Mouse (Mus musculus): ENCODE results near the gene Kctd11.
A peak's percentile ranks its signal among the peaks of the same experiment; 100 is the strongest.

Gene Kctd11

GRCm38 (mm10) chr11:69912716-69913530 lies 31.7 kb upstream of the Kctd11 start:
- DNase-seq (ENCODE audit: low spot score in 2 of 2), result no peak

DNA sequence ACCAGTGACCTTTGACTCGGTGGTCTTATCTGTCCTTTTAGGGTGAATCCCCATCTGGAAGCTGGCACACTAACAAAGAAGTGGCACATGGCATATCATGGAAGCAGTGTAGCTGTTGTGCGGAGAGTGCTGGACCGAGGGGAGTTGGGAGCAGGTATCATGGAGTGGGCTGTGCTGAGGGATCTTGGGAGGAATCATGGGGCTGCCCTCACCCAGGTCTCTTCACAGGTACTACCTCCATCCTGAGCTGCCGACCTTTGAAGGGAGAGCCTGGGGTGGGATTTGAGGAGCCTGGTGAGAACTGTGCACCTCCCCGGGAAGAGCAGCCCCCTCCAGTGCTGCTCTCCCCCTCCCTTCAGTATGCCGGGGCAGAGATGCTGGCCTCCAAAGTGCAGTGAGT lies 30.5 kb upstream of the Kctd11 start:
- DNase-seq (ENCODE audit: low spot score in 2 of 2), result no peak

DNA sequence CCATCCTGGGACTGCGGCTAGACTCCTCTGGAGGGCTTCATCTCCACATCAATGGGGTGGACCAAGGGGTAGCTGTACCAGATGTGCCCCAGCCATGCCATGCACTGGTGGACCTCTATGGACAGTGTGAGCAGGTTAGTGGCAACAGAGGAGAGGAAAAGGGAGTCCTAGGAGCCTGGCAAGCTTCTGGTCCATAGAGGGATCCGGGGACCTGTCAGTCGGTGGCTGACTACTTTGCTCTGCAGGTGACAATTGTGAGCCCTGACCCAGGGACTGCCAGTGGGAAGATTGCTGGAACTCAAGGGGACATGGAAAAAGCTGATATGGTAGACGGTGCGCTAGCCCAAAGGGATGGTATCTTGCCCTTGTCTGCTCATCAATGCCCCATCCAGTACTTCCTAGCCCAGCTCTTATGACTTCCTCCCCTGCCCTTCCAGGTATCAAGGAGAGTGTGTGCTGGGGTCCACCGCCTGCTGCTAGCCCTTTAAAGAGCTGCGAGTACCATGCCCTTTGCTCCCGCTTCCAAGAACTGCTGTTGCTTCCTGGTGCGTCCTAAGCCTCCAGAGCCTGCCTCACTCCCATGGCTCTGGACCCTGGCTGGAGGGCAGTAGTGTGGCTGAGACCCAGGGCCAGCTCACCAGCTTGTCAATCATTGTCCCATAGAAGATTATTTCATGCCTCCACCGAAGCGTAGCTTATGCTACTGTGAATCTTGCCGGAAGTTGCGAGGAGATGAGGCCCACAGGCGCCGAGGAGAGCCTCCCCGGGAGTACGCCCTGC lies 29.8 kb upstream of the Kctd11 start:
- no peak for DNase-seq (ENCODE audit: low spot score in 2 of 2)

DNA sequence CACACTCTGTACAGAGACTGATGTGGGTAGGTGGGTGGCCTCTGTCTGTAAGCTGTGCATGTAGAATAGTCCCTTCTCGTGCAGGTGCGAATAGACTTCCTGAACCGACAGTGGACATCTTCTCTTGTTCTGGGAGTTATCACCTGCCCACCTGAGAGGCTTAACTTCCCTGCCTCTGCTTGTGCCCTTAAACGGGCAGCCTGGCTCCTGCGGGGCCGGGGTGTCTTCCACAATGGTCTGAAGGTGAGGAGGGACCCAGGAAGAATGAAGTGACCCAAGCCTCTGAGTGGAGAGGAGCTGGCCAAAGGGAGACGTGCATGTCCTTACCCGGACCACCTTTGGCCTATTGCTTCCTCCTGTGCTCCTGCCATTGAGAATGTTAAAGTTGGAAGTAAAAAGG lies 29.0 kb upstream of the Kctd11 start:
- no peak for DNase-seq (ENCODE audit: low spot score in 2 of 2)

DNA sequence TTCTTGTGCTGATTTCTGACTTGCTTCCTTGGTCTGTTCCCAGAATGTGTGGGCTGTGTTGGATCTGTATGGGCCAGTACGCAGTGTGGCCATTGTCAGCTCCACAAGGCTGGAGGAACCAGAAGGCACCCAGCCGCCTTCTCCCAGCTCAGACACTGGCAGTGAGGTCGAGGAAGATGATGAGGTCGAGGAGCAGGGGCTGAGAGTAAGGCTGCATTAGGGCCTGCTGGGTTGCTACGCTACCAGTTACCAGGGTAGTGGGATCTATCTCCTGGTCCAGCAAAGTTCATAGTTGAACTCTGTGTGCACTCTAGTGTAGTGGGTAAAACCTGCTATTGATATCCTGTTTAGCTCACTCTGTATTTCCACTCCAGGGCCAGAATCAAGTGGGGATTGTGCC lies 28.0 kb upstream of the Kctd11 start:
- DNase-seq (ENCODE audit: low spot score in 2 of 2), result no peak

DNA sequence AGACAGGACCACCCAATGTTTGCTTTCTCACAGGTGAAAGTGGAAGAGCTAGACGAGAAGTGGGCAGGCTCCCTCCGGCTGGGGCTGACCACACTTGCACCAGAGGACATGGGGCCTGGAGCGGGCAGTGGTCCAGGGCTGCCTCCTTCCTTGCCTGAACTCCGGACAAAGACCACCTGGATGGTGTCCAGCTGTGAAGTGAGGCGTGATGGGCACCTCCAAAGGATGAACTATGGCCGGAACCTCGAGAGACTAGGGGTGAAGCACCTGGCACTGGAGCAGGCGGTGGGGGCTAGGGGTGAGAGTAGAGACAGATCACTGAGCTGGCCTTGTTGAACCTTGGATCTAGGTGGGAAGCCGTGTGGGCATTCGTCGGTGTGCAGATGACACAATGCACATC lies 27.4 kb upstream of the Kctd11 start:
- DNase-seq (ENCODE audit: low spot score in 2 of 2), result no peak

DNA sequence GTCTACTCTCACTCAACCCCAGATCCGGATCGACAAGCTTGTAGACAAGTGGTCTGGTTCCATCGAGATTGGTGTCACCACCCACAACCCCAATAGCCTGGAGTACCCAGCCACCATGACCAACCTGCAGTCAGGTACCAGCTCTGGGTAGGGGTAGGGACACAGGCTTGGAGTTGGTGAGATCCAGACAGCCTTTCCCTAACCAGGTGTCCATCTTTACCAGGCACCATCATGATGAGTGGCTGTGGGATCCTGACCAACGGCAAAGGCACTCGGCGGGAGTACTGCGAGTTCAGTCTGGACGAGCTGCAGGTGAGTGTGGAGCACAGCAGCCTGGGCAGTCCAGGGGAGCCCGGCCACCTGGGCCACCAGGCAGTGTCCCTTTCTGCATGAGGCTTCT lies 23.1 kb upstream of the Kctd11 start:
- DNase-seq (ENCODE audit: low spot score in 2 of 2), result no peak

- DNase-seq (ENCODE audit: low spot score in 2 of 2), result no peak
Measured at GRCm38 (mm10) chr11:69902972-69903371, 21.8 kb upstream of the Kctd11 start.

DNA sequence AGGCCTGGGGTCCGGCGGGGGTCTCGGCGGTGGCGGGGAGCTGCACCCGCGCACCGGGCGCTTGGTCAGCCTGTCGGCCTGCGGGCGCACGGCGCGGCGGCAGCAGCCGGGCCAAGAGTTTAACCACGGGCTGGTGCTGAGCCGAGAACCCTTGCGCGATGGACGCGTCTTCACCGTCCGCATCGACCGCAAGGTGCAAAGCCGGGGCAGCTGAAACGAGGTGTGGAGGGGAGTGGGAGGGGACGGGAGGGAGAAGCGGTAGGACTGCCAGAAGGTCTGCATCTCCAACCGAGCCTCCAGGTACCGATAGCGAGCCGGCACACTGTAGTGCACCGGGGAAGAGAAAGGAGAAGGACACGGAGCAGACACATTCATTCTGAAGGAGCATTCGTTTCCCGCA lies 20.8 kb upstream of the Kctd11 start:
- DNase-seq (ENCODE audit: low spot score in 2 of 2), result no peak

DNA sequence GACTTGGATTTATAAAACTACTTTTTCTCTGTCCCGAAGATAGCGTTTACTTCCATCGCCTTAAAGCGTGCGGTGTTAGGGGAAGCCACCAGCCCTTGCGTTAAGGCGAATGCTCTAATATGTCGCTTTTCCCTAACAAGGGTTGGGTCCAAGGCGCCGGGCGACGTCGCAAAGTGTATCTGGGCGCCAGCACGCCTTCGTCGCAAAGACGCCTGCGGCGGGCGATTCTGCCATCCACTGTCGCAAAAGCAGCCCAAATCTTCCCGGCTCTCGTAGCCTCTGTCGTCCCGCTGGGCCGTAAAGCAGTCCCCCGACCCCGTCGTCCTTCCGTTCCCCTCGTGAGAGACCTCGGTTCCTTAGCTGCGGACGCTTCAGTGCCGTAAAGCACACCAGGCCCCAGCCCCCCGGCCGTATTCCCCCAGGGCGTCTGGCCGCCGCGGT lies 20.2 kb upstream of the Kctd11 start:
- DNase-seq (ENCODE audit: low spot score in 2 of 2), result peak; percentile 95

DNA sequence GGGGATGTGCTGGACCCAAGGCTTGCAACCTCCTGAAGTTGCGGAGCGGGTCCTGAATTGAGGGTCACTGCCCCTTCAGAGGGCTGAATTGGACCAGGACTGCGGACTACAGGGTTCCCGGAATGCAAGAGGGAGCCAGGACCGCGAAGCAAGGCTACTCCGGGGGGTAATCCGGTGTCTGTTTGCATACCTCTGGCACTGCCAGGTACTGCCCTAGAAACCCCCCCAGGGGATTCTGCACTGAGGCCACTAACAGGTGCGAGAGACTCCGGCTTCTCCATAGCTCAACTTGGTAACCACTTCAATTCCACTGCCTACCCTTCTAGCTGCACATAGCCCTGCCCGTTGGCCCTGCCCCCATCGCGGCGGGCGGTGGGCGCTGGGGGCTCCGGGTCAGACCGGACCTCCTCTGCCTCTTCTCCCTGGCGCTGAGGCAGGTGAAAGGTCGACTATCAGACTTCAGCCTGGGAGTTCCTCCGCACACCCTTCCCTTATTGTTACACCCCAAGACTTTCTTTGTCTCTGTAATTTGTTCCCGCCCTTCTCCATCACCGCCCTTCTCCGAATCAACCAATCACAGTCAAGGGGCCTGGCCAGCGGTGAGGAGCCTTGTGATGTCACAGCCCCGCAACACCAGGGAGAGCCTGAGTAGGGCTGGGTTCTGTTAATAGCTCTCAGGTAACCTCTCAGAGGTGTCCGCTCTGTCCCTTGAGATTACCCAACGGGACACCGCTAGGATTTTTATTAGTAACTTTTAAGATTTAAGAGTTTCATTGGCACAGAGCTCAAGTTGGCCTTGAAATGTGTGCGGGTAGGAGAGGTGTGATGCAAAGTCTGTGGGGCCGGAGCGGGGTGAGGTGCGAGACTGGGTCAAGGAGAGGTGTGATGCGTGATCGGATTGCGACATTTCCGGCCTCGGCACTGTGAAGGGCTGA lies 19.5 kb upstream of the Kctd11 start, which contains the start of the genes 2810408A11Rik and Neurl4:
TSS of gene 2810408A11Rik (minus strand) at position 517 of the 935 bp plus-strand sequence.
TSS of gene Neurl4 (plus strand) at position 602 of the 935 bp plus-strand sequence.
- peak; percentile 94 to 95 for DNase-seq (ENCODE audit: low spot score in 2 of 2)

GRCm38 (mm10) chr11:69899870-69900269 lies 18.7 kb upstream of the Kctd11 start:
- no peak for DNase-seq (ENCODE audit: low spot score in 2 of 2)

DNA sequence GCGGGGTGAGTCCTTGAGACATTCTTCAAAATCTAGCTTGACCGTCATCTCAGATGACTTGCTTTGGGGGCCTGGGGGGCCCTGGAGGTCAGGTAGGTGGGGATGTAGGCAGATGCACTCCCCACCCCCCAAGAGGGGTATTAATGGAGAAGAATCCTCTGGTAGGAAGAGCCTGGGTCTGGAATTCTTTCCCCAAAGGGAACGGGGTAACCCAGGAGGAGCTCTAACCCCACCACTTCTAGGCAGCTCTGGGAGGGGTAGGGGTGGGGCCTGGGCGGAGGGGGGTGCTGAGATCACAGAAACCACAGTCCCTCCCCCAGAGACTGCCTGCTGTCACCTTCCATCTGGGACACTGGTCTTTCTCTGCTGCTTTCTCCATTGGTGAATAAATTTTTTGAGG lies 14.1 kb upstream of the Kctd11 start, which contains the start of gene Acap1:
TSS of gene Acap1 (minus strand) at position 249 of the 400 bp plus-strand sequence.
- DNase-seq (ENCODE audit: low spot score in 2 of 2), result peak; percentile 70 to 74

DNA sequence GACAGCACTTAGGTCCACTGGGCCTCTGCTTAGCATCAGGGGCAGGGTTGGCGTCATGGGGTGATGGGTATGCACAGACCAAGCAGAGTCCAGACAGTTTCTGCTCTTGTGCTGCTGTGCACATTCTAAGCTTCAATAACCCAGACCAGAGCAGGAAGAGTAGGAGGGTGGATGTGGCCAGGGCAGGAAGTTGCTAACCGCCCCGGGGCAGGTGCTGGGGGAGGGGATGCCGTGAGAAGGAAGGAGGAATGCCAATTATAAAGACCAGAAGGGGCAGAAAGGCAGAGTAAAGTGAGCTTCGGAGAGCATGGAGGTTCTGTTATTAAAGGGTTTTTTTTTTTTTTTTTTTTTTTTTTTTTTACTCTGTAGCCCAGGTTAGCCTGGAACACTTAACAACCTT lies 13.5 kb upstream of the Kctd11 start:
- peak; percentile 92 for DNase-seq (ENCODE audit: low spot score in 2 of 2)

GRCm38 (mm10) chr11:69891482-69891881 lies 10.3 kb upstream of the Kctd11 start:
- peak in 1 of 2 experiments; percentile 45 for DNase-seq (ENCODE audit: low spot score in 2 of 2)

DNA sequence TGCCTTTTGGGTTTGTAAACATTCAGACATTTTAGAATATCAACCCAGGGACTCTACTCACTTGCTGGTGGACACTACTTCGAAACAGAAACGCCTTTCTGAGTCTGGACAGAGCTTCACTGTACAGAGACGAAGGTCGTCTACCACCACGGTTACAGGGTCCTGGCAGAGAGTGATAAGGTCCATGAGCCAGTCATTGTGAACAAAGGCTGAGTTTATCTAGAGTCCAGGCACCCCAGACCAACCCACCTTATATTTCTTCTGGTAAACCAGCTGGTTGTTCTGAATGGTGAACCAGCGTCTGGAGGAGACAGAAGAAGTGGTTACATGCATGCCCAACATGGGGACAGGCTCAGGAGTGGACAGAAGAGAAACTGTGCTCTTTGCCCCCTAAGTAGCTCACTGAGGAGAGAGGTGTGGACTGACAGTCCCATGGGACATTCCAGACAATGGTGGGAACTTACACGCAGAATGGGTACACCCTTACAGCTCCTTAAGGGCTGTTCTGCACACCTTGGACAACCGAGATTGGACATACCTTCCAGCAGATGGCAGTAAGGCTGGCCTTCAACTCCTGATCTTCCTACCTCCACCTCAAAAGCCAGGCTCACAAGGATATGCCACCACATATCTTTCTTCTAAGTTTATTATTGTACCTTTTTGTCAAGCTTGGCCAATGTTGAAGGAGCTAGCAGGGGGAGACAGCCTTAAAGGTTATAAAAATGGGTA lies 5.9 kb upstream of the Kctd11 start:
- no peak for DNase-seq (ENCODE audit: low spot score in 2 of 2)

DNA sequence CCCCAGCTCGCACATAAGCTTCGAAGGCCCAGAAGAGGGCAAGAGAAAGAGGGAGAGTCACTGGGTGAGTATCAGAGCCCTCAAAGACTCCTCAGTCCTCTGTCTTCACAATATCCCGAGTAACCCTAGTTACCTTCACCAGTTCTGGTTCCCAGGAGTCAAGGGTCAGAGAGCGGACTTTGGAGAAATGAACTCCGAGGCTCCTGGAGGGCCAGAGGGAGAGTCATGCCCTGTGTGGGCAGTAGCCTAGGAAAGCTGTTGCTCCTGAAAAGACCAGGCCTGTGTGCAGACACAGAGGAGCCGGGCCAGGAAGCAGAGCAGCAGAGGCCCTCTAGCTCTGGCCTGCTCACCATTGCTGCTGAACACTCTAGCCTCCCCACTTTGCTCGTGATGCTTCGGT lies 3.5 kb upstream of the Kctd11 start:
- no peak for DNase-seq (ENCODE audit: low spot score in 2 of 2)

DNA sequence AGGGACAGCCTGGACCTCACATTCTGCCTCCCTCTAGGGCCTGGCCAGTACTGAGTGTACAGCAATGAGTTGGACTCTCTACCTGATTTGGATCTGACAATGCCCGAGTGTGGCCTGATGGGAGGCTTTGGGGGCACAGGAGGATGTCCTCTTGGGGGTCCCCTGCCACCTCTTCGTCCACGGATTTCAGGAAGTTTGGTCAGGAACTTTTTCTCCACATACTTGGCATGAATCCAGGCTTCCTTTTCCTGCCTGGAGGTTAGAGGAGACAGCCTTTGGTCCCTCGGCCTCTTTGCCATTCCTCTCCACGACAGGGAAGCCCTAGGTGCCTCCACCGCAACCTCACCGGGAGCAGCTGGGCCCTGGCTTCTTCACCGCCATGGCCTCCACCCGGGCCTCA lies 3.0 kb upstream of the Kctd11 start:
- no peak for DNase-seq (ENCODE audit: low spot score in 2 of 2)

GRCm38 (mm10) chr11:69883527-69884151 lies 2.4 kb upstream of the Kctd11 start:
- no peak for DNase-seq (ENCODE audit: low spot score in 2 of 2)

DNA sequence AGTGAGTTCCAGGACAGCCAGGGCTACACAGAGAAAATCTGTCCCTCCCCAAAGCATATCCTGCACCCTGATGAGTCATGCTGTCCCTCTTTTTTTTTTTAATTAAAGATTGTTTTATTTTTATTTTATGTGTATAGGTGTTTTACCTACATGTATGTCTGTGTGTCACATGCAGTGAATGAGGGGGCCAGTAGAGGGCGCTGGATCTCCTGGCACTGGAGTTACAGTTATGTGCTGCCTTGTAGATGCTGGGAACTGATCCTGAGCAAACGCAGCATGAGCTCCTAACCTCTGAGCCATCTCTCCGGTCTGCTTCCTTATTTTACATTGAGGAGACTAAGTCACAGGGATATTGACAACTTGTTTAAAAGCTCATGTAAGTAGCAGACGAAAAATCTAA lies 1.9 kb upstream of the Kctd11 start:
- DNase-seq (ENCODE audit: low spot score in 2 of 2), result peak in 1 of 2 experiments; percentile 63
